Mouse (Mus musculus) spleen, adult 2 months (tissue): ENCODE measurements around the gene Cdh26. TPM values are rescaled to one million over a fixed set of nuclear protein-coding genes. Genes with fewer than 3 reads are reported as not detected.

ENCODE experiments used
- DNase-seq, 2 experiments: peaks; one replicate each; pipeline versions ENCODE4 v3.0.0 to v3.0.0-alpha.2; 2012 to 2021; ENCODE audit warnings: low spot score in 2 of 2, low read depth in 1 of 2
- H3K27ac ChIP-seq: fragments of 200-500 bp; 2 replicates; pipeline ENCODE4 v1.5.1; 2012; ENCODE audit warnings: low read length, inconsistent platforms; ENCODE audit not compliant: insufficient read depth
- H3K27me3 ChIP-seq: fragments of 200-500 bp; 2 replicates; pipeline ENCODE4 v1.6.1; 2012; ENCODE audit warnings: mild to moderate bottlenecking, moderate library complexity, low read length, inconsistent platforms; ENCODE audit not compliant: control insufficient read depth, insufficient read depth
- H3K36me3 ChIP-seq: fragments of 200-500 bp; 2 replicates; pipeline ENCODE4 v1.6.1; 2012; ENCODE audit warnings: mild to moderate bottlenecking, low read length, inconsistent platforms; ENCODE audit not compliant: control insufficient read depth, insufficient read depth
- H3K4me1 ChIP-seq: fragments of 200-500 bp; 2 replicates; pipeline ENCODE4 v1.6.1; 2011; ENCODE audit warnings: inconsistent platforms; ENCODE audit not compliant: control insufficient read depth, insufficient read depth, insufficient read length
- H3K4me3 ChIP-seq: fragments of 200-500 bp; 2 replicates; pipeline ENCODE4 v1.5.1; 2011; ENCODE audit warnings: mild to moderate bottlenecking, inconsistent platforms; ENCODE audit not compliant: insufficient read depth, insufficient read length; ENCODE audit errors: extremely low read depth
- CTCF ChIP-seq: fragments of 200-500 bp; IDR thresholded peaks from 2 replicates; pipeline ENCODE4 v1.5.1; 2011; ENCODE audit warnings: mild to moderate bottlenecking, inconsistent platforms; ENCODE audit not compliant: insufficient read depth, insufficient read length, insufficient replicate concordance; ENCODE audit errors: extremely low read depth
- POLR2A ChIP-seq: fragments of 200-500 bp; IDR thresholded peaks from 2 replicates; pipeline ENCODE4 v1.6.1; 2011; ENCODE audit warnings: low read depth, low read length, inconsistent platforms
- WGBS: fragments of 180-500 bp; shearing (Covaris S2); methylation state at CpG from one replicate; pipeline ENCODE4 v1.1.7; 2018; 5-methylcytosine and 5-hydroxymethylcytosine counted together
- polyA plus RNA-seq: library from polyadenylated mRNA; depleted of rRNA; stranded (reverse); fragments of >200 nt; gene quantifications from 2 replicates; pipeline ENCODE4 v1.2.3, GENCODE M21; 2012; rRNA removed

The Cdh26 gene
- polyA plus RNA-seq, 1 experiment = not detected

DNA sequence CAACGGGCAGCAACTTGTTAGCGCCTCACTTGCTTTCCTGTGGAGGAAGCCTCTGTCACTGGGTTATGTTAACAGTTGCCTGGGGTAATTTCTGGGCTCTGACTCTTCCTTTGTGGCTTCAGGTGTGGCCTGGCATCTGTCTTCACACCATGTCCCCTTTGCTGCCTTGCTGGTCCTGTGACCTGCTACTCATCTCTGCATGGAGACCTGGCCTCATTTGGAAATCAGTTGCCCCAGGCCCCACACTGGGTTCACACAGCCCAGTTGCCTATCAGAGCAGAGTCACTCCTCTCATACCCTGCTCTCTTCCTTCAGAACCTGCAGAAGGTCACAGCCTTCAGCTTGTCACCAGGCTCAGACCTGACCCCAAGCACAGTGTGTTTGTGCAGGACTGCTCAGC lies 89.9 kb downstream of the Cdh26 start:
- TF ChIP-seq POLR2A (no peak), CTCF (no peak)

DNA sequence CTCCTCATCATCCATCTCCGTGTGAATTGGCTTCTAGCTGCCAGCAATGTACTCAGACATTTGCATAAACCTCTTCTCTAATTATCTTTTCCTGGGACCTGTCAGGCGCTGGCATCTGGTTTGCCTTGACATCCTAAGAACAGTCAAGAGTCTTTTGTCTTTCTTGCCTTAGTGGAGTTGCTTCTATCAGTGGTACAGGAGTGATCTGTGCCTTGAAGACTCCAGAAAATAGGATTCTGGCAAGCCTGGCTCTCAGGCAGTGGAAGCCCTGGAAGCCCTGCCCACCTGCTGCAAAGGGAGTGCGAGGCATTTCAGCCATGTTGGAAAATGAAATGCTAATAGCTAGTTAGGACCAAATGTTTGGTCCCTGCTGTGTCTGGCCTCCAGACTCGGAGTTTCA lies 92.0 kb downstream of the Cdh26 start:
- no peak overlapping the region for H3K4me3 ChIP-seq
- no peaks in the 10 kb centered on the region for H3K36me3 ChIP-seq
- WGBS = 64% methylated on average over 4 of the region's 4 CpGs
- H3K27me3 ChIP-seq = no peaks in the 10 kb centered on the region
- TF ChIP-seq POLR2A = no peak
- DNase-seq = no peak
- H3K4me1 ChIP-seq = no peaks in the 10 kb centered on the region
- H3K27ac ChIP-seq = no peak overlapping the region

More for the DNA sequence above, 89.9 kb downstream of the Cdh26 start:
- Histone ChIP-seq H3K4me1 (peaks cover 12% of the 10 kb centered on the region; the same call in 1 of the 2 replicates), H3K27ac (no peak overlapping the region), H3K4me3 (no peak overlapping the region), H3K27me3 (no peaks in the 10 kb centered on the region), H3K36me3 (no peaks in the 10 kb centered on the region)
- 29% methylated on average over 2 of the region's 2 CpGs for WGBS
- DNase-seq = no peak

DNA sequence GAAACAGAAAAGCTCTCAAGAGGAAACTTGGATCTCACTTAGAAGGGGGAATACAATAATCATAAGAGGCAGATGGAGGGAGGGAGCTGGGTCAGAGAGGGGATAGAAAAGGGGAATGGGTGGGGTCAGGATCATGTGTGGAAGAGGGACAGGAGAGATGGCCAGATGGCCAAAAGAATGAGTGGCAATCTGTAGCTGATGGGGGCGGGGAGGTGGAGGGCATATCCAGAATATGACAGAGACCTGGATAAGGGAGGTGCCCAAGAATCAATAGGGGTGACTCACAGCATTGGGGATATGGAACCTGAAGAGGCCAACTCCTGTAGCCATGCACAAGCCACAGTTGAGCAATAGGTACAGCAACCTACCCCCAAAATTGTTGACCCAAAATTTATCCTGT lies 92.5 kb downstream of the Cdh26 start:
- no peak overlapping the region for H3K4me3 ChIP-seq
- H3K27ac ChIP-seq = no peak overlapping the region
- H3K27me3 ChIP-seq = no peaks in the 10 kb centered on the region
- TF ChIP-seq CTCF (no peak), POLR2A (no peak)
- no peak for DNase-seq
- H3K4me1 ChIP-seq = no peaks in the 10 kb centered on the region
- H3K36me3 ChIP-seq = no peaks in the 10 kb centered on the region
- WGBS = 100% methylated on average over 1 of the region's 1 CpGs

DNA sequence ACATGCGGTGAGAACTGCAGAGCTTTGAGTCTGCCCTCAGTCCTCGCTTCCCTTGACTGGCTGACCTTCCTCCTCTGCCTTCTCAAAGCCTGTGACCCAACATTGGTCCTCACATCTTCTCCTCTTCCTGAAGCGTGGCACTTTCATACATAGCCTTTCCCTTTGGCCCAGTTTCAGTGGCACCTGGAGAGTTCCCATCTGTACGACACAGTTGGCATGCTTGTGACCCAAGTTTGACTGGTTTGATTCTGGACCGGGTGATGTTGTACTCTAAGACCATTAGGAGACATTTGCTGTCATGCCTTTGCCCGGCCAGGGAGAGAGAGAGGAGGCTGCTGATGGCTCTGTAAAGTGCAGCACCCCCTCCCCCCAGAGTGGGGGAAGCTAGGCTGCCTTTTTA lies 96.4 kb downstream of the Cdh26 start:
- Histone ChIP-seq H3K4me1 (no peaks in the 10 kb centered on the region), H3K27ac (no peak overlapping the region), H3K36me3 (no peaks in the 10 kb centered on the region), H3K27me3 (no peaks in the 10 kb centered on the region), H3K4me3 (no peak overlapping the region)
- TF ChIP-seq CTCF = no peak
- TF ChIP-seq POLR2A = no peak
- no peak for DNase-seq
- WGBS = 83% methylated on average over 6 of the region's 6 CpGs

DNA sequence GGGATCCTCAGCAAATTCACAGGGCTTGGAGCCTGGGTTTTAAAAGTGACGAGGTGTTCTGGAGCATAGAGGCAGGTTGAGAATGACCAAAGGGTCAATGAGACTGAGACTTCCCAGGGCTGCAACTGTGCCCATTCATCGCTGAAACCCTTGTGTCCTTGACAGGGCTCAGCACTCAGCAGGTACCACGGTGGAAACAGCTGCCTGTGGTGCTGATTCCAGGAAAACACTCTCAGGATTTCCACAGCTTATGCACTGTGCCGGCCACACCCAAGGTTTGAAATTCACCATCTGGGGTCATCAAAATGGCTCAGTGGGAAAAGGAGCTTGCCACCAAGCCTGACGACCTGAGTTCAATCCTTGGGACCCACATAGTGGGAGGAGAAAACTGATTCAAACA lies 100.9 kb downstream of the Cdh26 start:
- Histone ChIP-seq H3K27ac (no peak overlapping the region), H3K4me3 (no peak overlapping the region), H3K36me3 (no peaks in the 10 kb centered on the region), H3K27me3 (no peaks in the 10 kb centered on the region), H3K4me1 (no peaks in the 10 kb centered on the region)
- TF ChIP-seq CTCF = no peak
- TF ChIP-seq POLR2A = no peak
- no peak for DNase-seq
- WGBS = 76% methylated on average over 5 of the region's 5 CpGs

DNA sequence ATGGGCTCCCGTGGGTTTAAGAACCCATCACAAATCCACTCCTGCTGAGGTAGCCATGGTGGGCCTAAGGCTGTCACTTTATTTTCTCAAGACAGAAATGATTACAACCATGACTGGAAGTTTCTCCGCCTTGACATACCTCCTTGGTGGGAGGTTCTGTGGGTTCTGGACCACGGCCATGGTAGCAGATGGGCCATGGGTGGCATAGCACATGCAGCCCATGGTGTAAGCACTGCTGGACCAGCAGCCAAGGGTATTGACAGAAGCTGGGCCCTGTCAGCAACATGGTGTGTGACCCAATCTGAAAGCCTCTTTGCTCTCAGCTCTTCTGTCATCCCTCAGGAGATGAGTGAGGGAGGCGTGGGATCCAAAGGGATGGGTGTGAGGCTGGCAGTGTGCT lies 106.2 kb downstream of the Cdh26 start:
- TF ChIP-seq CTCF (no peak), POLR2A (no peak)
- no peaks in the 10 kb centered on the region for H3K27me3 ChIP-seq
- WGBS = 72% methylated on average over 4 of the region's 4 CpGs
- no peak for DNase-seq
- no peak overlapping the region for H3K4me3 ChIP-seq
- H3K27ac ChIP-seq = no peak overlapping the region
- no peaks in the 10 kb centered on the region for H3K4me1 ChIP-seq
- H3K36me3 ChIP-seq = no peaks in the 10 kb centered on the region

Other genes starting within 250 kb of the Cdh26 start
- gene Sycp2, start 22.8 kb upstream of the Cdh26 start, polyA plus RNA-seq = not detected in 2 replicates
- 1.7 and 3.0 TPM in 2 replicates for gene Ppp1r3d, start 16.1 kb upstream of the Cdh26 start, polyA plus RNA-seq
- gene Fam217b, start 16.0 kb upstream of the Cdh26 start, polyA plus RNA-seq = 0.57 and 0.80 TPM in 2 replicates